Mouse (Mus musculus): Measurements from ENCODE around the gene Mcm9.
"Not testable (repeated sequence)": the region's sequence is repeated elsewhere in the genome, so short reads cannot be mapped to it uniquely, and the experiment has no call there.

The Mcm9 gene

GRCm38 (mm10) chr10:53499518-53499917 is 130.7 kb downstream of the Mcm9 start:
- DNase-seq (ENCODE audit: low spot score): no peak

- DNase-seq (ENCODE audit: low spot score): not testable (repeated sequence)
These were observed 134.9 kb downstream of the Mcm9 start for GRCm38 (mm10) chr10:53495349-53495748.

GRCm38 (mm10) chr10:53493954-53494353 is 136.3 kb downstream of the Mcm9 start:
- DNase-seq (ENCODE audit: low spot score): no peak
